ENCODE assay signal across 1 mouse cellular context in genomic region chr4:134287168-134287564, GRCm38 (mm10).
TF ChIP-seq lines count a peak whose summit lies in the region.

No protein-coding gene starts in this region.

TF ChIP-seq in MEL, 35 proteins besides CTCF, POLR2A, EP300 and RAD21 (continued from another document):
- TF ChIP-seq RCOR1 (IDR thresholded peaks at IDR 0.05; ENCODE audit: low read depth, low read length) (no peak), MAZ (IDR thresholded peaks at IDR 0.05; ENCODE audit: low read depth, low read length) (peak; percentile 57; the same call in 1 of the 2 replicates), KAT2A (conservative IDR thresholded peaks at IDR 0.05; ENCODE audit: low read depth, low read length) (peak; percentile 67; the same call in 1 of the 2 replicates), CHD1 (IDR thresholded peaks at IDR 0.05; ENCODE audit: low read depth, low read length) (peak; percentile 76), SIN3A (IDR thresholded peaks at IDR 0.05; ENCODE audit: low read length) (peak; percentile 58), TAL1 (IDR thresholded peaks at IDR 0.05; ENCODE audit: low read length) (no peak), E2F4 (IDR thresholded peaks at IDR 0.05; ENCODE audit: borderline replicate concordance, low read depth, low read length) (0 out of 2 replicates have a peak, but pooled peaks have one; percentile 38), ZC3H11A (IDR thresholded peaks at IDR 0.05; ENCODE audit: low read depth, low read length) (no peak), USF1 (IDR thresholded peaks at IDR 0.05; ENCODE audit: low read depth, low read length) (peak; percentile 78), ZMIZ1 (IDR thresholded peaks at IDR 0.05; ENCODE audit: low read depth, low read length) (peak; percentile 70), GABPA (IDR thresholded peaks at IDR 0.05; ENCODE audit: low read depth, low read length) (no peak), SMC3 (IDR thresholded peaks at IDR 0.05; ENCODE audit: low read depth, low read length) (no peak), ZNF384 (IDR thresholded peaks at IDR 0.05; ENCODE audit: low read depth, low read length) (no peak), MAX (IDR thresholded peaks at IDR 0.05; ENCODE audit: low read length) (peak; percentile 63; the same call in 1 of the 2 replicates), MYB (IDR thresholded peaks at IDR 0.05; ENCODE audit: low read depth, low read length) (peak; percentile 26; the same call in 1 of the 2 replicates), HCFC1 (IDR thresholded peaks at IDR 0.05; ENCODE audit: low read depth, low read length) (peak; percentile 77), TCF12 (IDR thresholded peaks at IDR 0.05; ENCODE audit: low read depth, low read length) (peak; percentile 55; the same call in 1 of the 2 replicates), POLR2AphosphoS5 (IDR thresholded peaks at IDR 0.05; ENCODE audit: borderline replicate concordance, low read depth, low read length) (no peak), MEF2A (IDR thresholded peaks at IDR 0.05; ENCODE audit: extremely low read depth, insufficient replicate concordance, low read depth, low read length, poor library complexity, severe bottlenecking) (no peak), TBP (IDR thresholded peaks at IDR 0.05; ENCODE audit: low read depth, low read length) (peak; percentile 40; the same call in 1 of the 2 replicates), MAFK (IDR thresholded peaks at IDR 0.05; ENCODE audit: borderline replicate concordance, low read depth, low read length) (no peak), USF2 (IDR thresholded peaks at IDR 0.05; ENCODE audit: borderline replicate concordance in 1 of 2, insufficient read depth in 1 of 2, low read depth in 1 of 2, low read length in 2 of 2) (no peak), MYC (IDR thresholded peaks at IDR 0.05; ENCODE audit: low read depth, low read length) (peak; percentile 27; the same call in 1 of the 2 replicates), ETS1 (IDR thresholded peaks at IDR 0.05; ENCODE audit: low read depth, low read length) (peak; percentile 10; the same call in 1 of the 2 replicates), BHLHE40 (IDR thresholded peaks at IDR 0.05; ENCODE audit: borderline replicate concordance, low read depth, low read length) (peak; percentile 36; the same call in 1 of the 2 replicates), JUND (IDR thresholded peaks at IDR 0.05; ENCODE audit: low read depth, low read length) (no peak)
TF ChIP-seq in MEL: peak in this region for 20.
